ENCODE assay signal across 12 mouse cellular contexts in the genomic region with DNA sequence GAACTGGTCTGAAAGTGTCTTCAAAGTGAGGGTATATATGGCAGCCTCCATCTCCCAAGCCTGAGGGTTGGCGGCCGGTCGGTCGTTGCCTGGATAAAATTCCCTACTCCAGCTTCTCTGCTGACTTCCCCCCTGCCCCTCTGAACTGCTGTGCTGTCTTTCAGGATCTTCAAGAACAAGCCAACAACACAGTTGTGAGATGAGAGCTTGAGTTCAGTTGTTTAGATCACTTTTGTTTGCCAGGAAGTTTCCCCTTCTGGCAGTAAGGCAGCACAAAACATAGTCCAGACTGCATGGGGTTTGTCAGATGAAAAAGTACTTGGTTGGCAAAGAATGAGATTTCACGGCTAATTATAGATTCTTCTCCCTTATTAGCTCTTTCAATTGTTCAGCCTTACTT.
DNase-seq lines count a peak whose midpoint lies in the region; ATAC-seq lines count a peak whose summit lies in the region.
"Had no signal": no experiment of that assay in that cellular context is flagged by ENCODE, and none has a peak within 500 bp of the region (broad histone marks: within the 10 kb centered on the region; RNA-seq: fewer than 3 reads in every experiment).

No protein-coding gene starts in this region.

- no peak overlapping the region for H3K4me2 ChIP-seq in hindbrain, embryonic 14.5 days (replicated peaks)
- no peak overlapping the region for H3K4me2 ChIP-seq in hindbrain, embryonic 13.5 days
- H3K4me2 ChIP-seq in midbrain, embryonic 11.5 days: no peak overlapping the region
- no peak overlapping the region for H3K4me2 ChIP-seq in midbrain, embryonic 15.5 days
- no peak overlapping the region for H3K4me2 ChIP-seq in heart, embryonic 16.5 days (ENCODE audit: low read depth, low read length)
- H3K4me2 ChIP-seq in stomach, embryonic 15.5 days: no peak overlapping the region
- H3K4me2 ChIP-seq: liver, embryonic 13.5 days had no signal

- DNase-seq in hindbrain, embryonic 14.5 days (ENCODE audit: low spot score): no peak
- no peak for DNase-seq in midbrain, embryonic 11.5 days (ENCODE audit: low spot score, missing footprints)
- no peak for DNase-seq in c-Kit-positive CD71-positive TER-119-positive erythroid progenitor cells, embryonic 14.5 days (ENCODE audit: low spot score)
- DNase-seq in adrenal gland, postnatal 14 days: no peak
- DNase-seq: liver, embryonic 13.5 days; right cerebral cortex, postnatal 4 days; thymus, adult 18-20 months had no signal

- no peak overlapping the region for H3K9ac ChIP-seq in hindbrain, embryonic 14.5 days
- no peak overlapping the region for H3K9ac ChIP-seq in hindbrain, embryonic 13.5 days
- H3K9ac ChIP-seq in midbrain, embryonic 11.5 days (ENCODE audit: low read length): no peak overlapping the region
- H3K9ac ChIP-seq in midbrain, embryonic 15.5 days: no peak overlapping the region
- no peak overlapping the region for H3K9ac ChIP-seq in heart, embryonic 16.5 days (ENCODE audit: low read length)
- H3K9ac ChIP-seq in stomach, embryonic 15.5 days: no peak overlapping the region
- H3K9ac ChIP-seq: liver, embryonic 13.5 days had no signal

- no peaks in the 10 kb centered on the region for H3K36me3 ChIP-seq in hindbrain, embryonic 14.5 days (replicated peaks; ENCODE audit: control insufficient read depth, insufficient read depth)
- no peaks in the 10 kb centered on the region for H3K36me3 ChIP-seq in hindbrain, embryonic 13.5 days
- no peaks in the 10 kb centered on the region for H3K36me3 ChIP-seq in midbrain, embryonic 11.5 days (ENCODE audit: control insufficient read depth, insufficient read depth, low read length)
- no peaks in the 10 kb centered on the region for H3K36me3 ChIP-seq in midbrain, embryonic 15.5 days (replicated peaks)
- H3K36me3 ChIP-seq in heart, embryonic 16.5 days (ENCODE audit: control insufficient read depth, insufficient read depth): no peaks in the 10 kb centered on the region
- no peaks in the 10 kb centered on the region for H3K36me3 ChIP-seq in stomach, embryonic 15.5 days
- H3K36me3 ChIP-seq: liver, embryonic 13.5 days had no signal

- no peaks in the 10 kb centered on the region for H3K9me3 ChIP-seq in hindbrain, embryonic 14.5 days (ENCODE audit: control insufficient read depth, low read length)
- no peaks in the 10 kb centered on the region; the same call in 1 of the 2 replicates for H3K9me3 ChIP-seq in hindbrain, embryonic 13.5 days
- H3K9me3 ChIP-seq in midbrain, embryonic 11.5 days (ENCODE audit: control insufficient read depth, low read length): no peaks in the 10 kb centered on the region
- H3K9me3 ChIP-seq in midbrain, embryonic 15.5 days: no peaks in the 10 kb centered on the region
- no peaks in the 10 kb centered on the region for H3K9me3 ChIP-seq in heart, embryonic 16.5 days (replicated peaks; ENCODE audit: control insufficient read depth, low read length)
- H3K9me3 ChIP-seq in stomach, embryonic 15.5 days: no peaks in the 10 kb centered on the region
- H3K9me3 ChIP-seq: forebrain, embryonic 10.5 days; liver, embryonic 13.5 days had no signal

- peak; percentile 53; the same call in 1 of the 2 replicates for ATAC-seq in hindbrain, embryonic 14.5 days (ENCODE audit: low FRiP score)
- ATAC-seq in hindbrain, embryonic 13.5 days (ENCODE audit: low FRiP score): no peak
- ATAC-seq in midbrain, embryonic 11.5 days (ENCODE audit: low FRiP score): 0 out of 2 replicates have a peak, but pooled peaks have one; percentile 44
- ATAC-seq in midbrain, embryonic 15.5 days (replicated peaks): no peak
- ATAC-seq in heart, embryonic 16.5 days (replicated peaks; ENCODE audit: extremely low read depth, insufficient read depth, low FRiP score): peak; percentile 18
- ATAC-seq in stomach, embryonic 15.5 days (ENCODE audit: insufficient read depth, low FRiP score, low read depth): no peak

- H3K4me1 ChIP-seq in hindbrain, embryonic 14.5 days (replicated peaks; ENCODE audit: control insufficient read depth, insufficient read depth, low read length): no peaks in the 10 kb centered on the region
- H3K4me1 ChIP-seq in hindbrain, embryonic 13.5 days (replicated peaks): no peaks in the 10 kb centered on the region
- 0 out of 2 replicates have a peak, but pooled peaks cover 2% of the 10 kb centered on the region for H3K4me1 ChIP-seq in midbrain, embryonic 11.5 days (ENCODE audit: control insufficient read depth, insufficient read depth, low read length)
- H3K4me1 ChIP-seq in midbrain, embryonic 15.5 days: no peaks in the 10 kb centered on the region
- 0 out of 2 replicates have a peak, but pooled peaks cover 2% of the 10 kb centered on the region for H3K4me1 ChIP-seq in heart, embryonic 16.5 days (ENCODE audit: control insufficient read depth, insufficient read depth, low read length)
- peaks cover 2% of the 10 kb centered on the region; the same call in 1 of the 2 replicates for H3K4me1 ChIP-seq in stomach, embryonic 15.5 days
- H3K4me1 ChIP-seq: forebrain, embryonic 10.5 days; liver, embryonic 13.5 days had no signal

- 38% methylated on average over 5 of the region's 5 CpGs for WGBS in hindbrain, embryonic 14.5 days
- WGBS in hindbrain, embryonic 13.5 days: 34% methylated on average over 5 of the region's 5 CpGs
- 65% methylated on average over 5 of the region's 5 CpGs for WGBS in midbrain, embryonic 11.5 days
- WGBS in midbrain, embryonic 15.5 days: 46% methylated on average over 5 of the region's 5 CpGs
- WGBS in heart, embryonic 16.5 days: 36% methylated on average over 5 of the region's 5 CpGs
- 62% methylated on average over 5 of the region's 5 CpGs for WGBS in stomach, embryonic 15.5 days

- no peak overlapping the region for H3K4me3 ChIP-seq in hindbrain, embryonic 14.5 days (replicated peaks; ENCODE audit: low read length)
- H3K4me3 ChIP-seq in hindbrain, embryonic 13.5 days: no peak overlapping the region
- H3K4me3 ChIP-seq in midbrain, embryonic 11.5 days (ENCODE audit: low read depth, low read length): no peak overlapping the region
- no peak overlapping the region for H3K4me3 ChIP-seq in midbrain, embryonic 15.5 days
- H3K4me3 ChIP-seq in heart, embryonic 16.5 days (ENCODE audit: low read length): no peak overlapping the region
- H3K4me3 ChIP-seq in stomach, embryonic 15.5 days (replicated peaks): no peak overlapping the region
- H3K4me3 ChIP-seq: forebrain, embryonic 10.5 days; liver, embryonic 13.5 days had no signal

- H3K27ac ChIP-seq in hindbrain, embryonic 14.5 days: no peak overlapping the region
- H3K27ac ChIP-seq in hindbrain, embryonic 13.5 days: no peak overlapping the region
- no peak overlapping the region for H3K27ac ChIP-seq in midbrain, embryonic 11.5 days (ENCODE audit: low read depth, low read length)
- H3K27ac ChIP-seq in midbrain, embryonic 15.5 days: no peak overlapping the region
- peak overlapping the region; percentile 68 for H3K27ac ChIP-seq in heart, embryonic 16.5 days (ENCODE audit: low read length)
- H3K27ac ChIP-seq in stomach, embryonic 15.5 days: peak overlapping the region; percentile 40; the same call in 1 of the 2 replicates
- H3K27ac ChIP-seq: forebrain, embryonic 10.5 days; liver, embryonic 13.5 days had no signal

- H3K27me3 ChIP-seq in hindbrain, embryonic 14.5 days (ENCODE audit: control insufficient read depth, insufficient read depth, low read length): no peaks in the 10 kb centered on the region
- 0 out of 2 replicates have a peak, but pooled peaks cover 2% of the 10 kb centered on the region for H3K27me3 ChIP-seq in hindbrain, embryonic 13.5 days
- H3K27me3 ChIP-seq in midbrain, embryonic 11.5 days (ENCODE audit: control insufficient read depth, insufficient read depth, low read length): no peaks in the 10 kb centered on the region
- no peaks in the 10 kb centered on the region for H3K27me3 ChIP-seq in midbrain, embryonic 15.5 days (replicated peaks)
- no peaks in the 10 kb centered on the region for H3K27me3 ChIP-seq in heart, embryonic 16.5 days (ENCODE audit: control insufficient read depth, insufficient read depth, low read length)
- no peaks in the 10 kb centered on the region for H3K27me3 ChIP-seq in stomach, embryonic 15.5 days (replicated peaks)
- H3K27me3 ChIP-seq: liver, embryonic 13.5 days had no signal

Comparison
In these comparisons a context has a peak if more than half of its experiments do, and no peak if none do; other contexts are left out.
1. ATAC-seq: peak in hindbrain, embryonic 14.5 days (single experiment), midbrain, embryonic 11.5 days (single experiment) and heart, embryonic 16.5 days (single experiment); none in hindbrain, embryonic 13.5 days (single experiment), midbrain, embryonic 15.5 days (single experiment) and stomach, embryonic 15.5 days (single experiment).
2. H3K27ac ChIP-seq: peak in heart, embryonic 16.5 days (single experiment) and stomach, embryonic 15.5 days (single experiment); none in hindbrain, embryonic 14.5 days (single experiment), hindbrain, embryonic 13.5 days (single experiment), midbrain, embryonic 11.5 days (single experiment) and midbrain, embryonic 15.5 days (single experiment).